Mouse (Mus musculus) spleen, postnatal 10 days (tissue): ENCODE results near the gene Bcl9.

Experiments used
- DNase-seq, 2 experiments: peaks; one replicate each; pipeline ENCODE4 v3.0.0; 2021 to 2022; ENCODE audit warnings: low spot score in 2 of 2

The Bcl9 gene

GRCm38 (mm10) chr3:97172632-97173031 is 125.1 kb downstream of the Bcl9 start:
- no peak for DNase-seq

GRCm38 (mm10) chr3:97172231-97172630 is 125.5 kb downstream of the Bcl9 start:
- no peak for DNase-seq

GRCm38 (mm10) chr3:97171531-97171930 is 126.2 kb downstream of the Bcl9 start:
- no peak for DNase-seq

GRCm38 (mm10) chr3:97167126-97167525 is 130.6 kb downstream of the Bcl9 start:
- no peak for DNase-seq

GRCm38 (mm10) chr3:97164477-97164876 is 133.2 kb downstream of the Bcl9 start:
- DNase-seq = no peak

- no peak for DNase-seq
These were observed 135.9 kb downstream of the Bcl9 start for GRCm38 (mm10) chr3:97161773-97162172.

- DNase-seq = no peak
These were observed 136.8 kb downstream of the Bcl9 start for GRCm38 (mm10) chr3:97160908-97161307.

DNA sequence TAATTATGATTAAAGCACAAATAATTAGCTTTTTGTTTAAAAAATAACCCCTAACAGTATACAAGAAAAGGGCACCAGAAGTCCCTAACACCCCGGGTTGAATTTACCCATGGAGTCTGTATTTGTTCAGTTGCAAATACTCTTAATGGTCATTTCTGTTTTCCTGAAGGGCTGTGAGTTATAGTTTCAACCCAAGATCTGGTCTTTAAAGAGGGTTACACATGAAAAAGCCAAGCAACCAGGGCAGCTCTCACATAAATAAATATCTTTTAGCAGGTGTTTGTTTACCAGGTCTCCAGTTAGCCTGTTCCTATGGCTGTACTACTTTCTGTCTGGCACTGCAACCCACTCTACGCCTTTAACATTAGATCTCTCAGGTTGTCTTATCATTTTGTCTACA is 137.7 kb downstream of the Bcl9 start:
- no peak for DNase-seq

- DNase-seq = no peak
These were observed 138.2 kb downstream of the Bcl9 start for GRCm38 (mm10) chr3:97159509-97159850.

GRCm38 (mm10) chr3:97158611-97159508 is 138.9 kb downstream of the Bcl9 start, which contains the start of gene Acp6:
Gene Acp6, plus strand, starts transcription at chr3:97158777.
- peak; percentile 72 to 89 for DNase-seq

DNA sequence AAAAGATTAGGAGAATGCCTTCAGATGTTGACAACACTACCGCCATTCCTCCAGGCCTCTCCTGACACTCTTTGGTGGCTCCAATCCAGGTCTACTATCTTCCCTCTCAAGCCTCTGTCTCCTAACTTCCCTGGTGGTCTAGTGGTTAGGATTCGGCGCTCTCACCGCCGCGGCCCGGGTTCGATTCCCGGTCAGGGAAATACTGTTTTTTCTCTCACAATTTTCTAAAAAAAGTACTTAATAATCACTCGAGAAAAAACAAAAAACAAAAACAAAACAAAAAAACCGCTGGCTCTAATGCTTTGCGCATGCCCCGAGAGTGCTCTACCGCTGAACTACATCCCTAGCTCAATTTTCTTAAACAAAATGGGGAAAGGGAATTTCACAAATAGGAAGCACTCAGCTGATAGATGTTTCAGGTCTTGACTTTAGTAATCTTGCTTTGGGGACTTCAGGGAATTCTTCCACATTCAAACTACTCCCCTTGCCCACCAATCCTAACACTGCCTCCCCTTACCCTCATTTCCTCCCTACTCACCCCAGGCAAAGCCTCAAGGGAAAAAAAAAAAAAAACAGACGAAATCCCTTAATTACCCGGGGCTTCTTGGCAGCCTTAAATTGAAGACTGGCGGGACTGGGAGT is 139.6 kb downstream of the Bcl9 start:
- DNase-seq = peak; percentile 65 to 73

- no peak for DNase-seq
These were observed 140.4 kb downstream of the Bcl9 start for GRCm38 (mm10) chr3:97157308-97157707.

DNA sequence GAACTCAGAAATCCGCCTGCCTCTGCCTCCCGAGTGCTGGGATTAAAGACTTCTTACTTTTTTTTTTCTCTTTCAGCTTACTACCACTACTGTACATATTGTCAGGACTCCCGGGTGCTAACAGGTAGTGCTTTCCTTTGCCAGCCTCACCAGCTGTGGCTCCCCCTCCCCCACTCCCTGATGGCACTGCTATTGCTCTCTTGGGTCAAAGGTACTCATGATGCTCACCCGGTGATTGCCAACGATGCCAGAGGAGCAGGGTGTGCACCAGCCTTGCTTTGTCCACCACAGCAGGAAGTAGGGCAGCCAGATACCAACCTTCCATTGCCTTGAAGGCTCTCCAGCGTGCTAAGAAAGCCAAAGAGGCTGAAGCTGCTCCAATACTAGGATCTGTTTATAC is 141.3 kb downstream of the Bcl9 start:
- no peak for DNase-seq
